Mouse (Mus musculus) right cerebral cortex, adult 18-20 months (tissue): Measurements from ENCODE around the gene Ube2h.

Experiments
- DNase-seq: peaks from one replicate; pipeline ENCODE4 v3.0.0; 2022; ENCODE audit warnings: mixed read lengths

Gene Ube2h

DNA sequence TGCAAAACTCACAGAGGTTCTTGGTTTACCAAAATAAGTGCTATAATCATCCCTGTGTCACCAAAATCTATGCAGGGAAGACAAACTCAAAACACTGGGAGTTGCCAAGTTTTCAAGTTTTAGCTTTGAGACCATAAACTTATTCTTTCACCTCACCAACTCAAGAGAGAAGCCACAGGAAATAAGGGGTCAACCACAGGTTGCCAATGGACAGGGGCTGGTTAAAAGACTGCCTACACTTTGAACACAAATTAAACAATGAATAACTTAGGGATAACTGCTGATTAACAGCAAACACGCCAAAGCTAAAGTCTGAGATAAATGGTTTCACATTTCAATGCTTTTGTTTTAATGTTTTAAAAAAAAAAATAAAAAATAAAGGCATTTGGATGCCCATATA is 5.2 kb downstream of the Ube2h start:
- DNase-seq, result no peak

DNA sequence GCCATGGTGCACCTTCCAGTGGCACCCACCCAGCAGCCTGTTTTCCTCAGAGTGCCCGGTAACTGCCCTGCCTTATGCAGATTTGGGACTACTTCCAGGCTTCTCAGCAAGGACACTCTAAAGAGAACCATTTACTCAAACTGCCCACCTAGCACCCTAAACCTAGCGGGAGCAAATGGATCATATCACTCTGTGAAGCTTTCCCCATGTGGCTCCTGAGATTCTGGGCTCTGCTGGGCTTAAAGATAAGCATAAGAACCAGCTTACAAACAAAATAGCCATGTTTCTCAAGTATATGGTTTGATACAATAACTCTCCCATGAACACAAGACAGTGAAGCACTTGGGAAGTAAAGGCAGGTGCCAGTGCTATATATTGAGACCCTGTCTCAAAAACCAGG is 11.8 kb downstream of the Ube2h start:
- DNase-seq, result no peak

DNA sequence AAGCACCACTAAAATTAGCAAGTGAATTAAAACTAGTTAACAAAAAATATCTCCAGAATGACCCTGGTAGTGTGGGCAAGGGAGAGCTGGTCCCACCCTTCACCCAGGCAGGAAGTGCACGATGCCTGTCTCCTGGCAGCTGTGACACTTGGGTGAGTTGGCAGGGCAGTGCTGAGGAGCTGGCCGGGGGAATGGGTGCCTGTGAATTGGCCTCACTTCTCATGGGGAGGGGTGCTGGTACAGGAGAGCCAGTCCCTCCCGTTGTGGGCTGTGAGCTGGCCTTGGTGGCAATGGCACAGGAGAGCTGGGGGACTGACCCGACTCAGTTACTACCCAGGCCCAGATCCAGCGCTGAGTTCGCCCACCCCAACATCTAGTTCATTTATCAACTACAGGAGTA is 16.4 kb downstream of the Ube2h start:
- DNase-seq, result no peak

DNA sequence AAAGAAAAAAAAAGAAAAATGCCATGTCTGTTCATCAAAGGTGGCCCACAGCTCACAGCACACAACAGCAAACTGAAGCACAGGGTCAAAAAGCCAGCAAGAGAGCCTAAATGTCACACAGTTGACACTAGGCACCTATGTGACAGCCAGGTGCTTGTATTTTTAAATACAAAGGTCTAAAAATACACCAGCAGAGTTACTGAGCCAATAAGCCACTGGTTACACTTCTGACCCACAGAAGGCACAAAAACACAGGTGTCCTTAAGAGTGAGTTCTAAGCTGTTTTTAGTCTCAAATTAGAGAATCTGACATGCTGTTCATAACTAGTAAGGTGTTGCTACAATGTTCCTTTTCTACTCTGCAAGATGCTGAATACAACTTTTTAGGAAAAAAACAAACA is 17.7 kb downstream of the Ube2h start:
- DNase-seq, result no peak

DNA sequence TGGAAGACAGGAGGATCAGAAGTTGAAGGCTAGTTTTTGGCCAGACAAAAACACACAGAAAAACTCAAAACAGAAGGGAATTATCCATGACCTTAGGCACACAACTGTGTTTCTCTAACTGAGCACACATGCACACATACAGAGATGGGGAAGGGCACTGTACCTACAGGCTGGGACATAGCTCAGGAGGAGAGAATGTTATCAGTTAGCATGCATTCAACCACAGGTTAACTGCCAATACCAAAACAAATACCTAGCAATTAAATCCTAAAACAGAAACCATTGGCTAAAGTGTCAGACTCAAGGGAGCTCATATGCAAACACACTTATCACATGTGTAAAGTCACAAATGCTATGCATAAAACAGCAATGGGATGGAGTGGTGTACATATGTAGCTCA is 20.2 kb downstream of the Ube2h start:
- DNase-seq, result no peak

DNA sequence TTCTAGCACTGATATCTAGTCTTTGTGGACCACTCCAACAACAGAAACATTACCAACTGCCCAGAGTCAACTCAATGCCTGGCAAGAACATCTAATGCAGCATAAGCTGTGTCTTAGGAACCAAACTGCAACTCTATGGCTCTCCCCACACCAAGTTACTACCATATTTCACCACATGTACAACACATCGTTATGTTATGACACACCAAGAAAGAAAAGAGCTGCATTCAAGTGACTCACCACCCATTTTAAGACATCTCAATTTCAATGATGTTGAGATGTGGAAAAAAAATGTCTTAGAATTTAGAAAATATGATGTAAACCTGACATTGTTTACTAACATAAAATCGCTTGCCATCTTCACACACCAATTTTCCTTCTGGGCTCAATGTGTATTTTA is 22.0 kb downstream of the Ube2h start:
- DNase-seq, result no peak

DNA sequence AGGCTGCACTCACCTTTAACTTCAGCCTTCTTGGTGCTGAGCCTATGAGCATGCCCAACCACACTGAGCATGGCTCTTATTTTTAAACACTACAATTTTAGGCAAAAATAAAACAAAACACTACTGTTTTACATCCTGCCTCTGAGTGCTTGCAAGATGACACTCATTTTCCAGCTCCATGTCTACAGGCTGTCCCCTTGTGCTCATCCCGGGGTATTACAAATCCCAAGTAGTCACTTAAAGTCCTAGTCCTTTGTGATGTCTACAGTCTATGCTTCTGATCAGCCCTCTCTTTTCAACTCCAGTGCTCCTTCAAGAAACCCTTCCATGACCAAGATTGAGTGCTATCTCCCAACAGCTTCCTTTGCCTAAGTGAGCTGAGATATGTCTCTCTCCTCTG is 26.0 kb downstream of the Ube2h start:
- no peak for DNase-seq

DNA sequence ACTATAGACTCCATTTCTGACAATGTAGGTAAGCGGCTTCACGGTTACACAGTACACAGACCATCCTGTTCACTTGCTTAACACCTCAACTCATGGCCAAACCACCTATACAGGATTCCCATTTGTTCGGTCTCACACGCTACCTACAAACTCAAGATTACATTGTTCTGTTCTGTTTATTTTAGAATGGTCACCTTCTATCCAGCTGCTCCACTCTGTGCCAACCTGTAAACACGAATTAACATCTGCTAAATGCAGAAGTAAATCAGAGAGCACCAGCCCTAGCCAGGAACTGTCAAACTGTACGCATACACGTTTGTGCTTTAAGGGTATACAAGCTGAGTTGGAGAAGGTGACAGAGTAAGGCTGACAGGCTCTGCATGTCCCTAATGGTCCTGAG is 27.5 kb downstream of the Ube2h start:
- DNase-seq, result no peak

DNA sequence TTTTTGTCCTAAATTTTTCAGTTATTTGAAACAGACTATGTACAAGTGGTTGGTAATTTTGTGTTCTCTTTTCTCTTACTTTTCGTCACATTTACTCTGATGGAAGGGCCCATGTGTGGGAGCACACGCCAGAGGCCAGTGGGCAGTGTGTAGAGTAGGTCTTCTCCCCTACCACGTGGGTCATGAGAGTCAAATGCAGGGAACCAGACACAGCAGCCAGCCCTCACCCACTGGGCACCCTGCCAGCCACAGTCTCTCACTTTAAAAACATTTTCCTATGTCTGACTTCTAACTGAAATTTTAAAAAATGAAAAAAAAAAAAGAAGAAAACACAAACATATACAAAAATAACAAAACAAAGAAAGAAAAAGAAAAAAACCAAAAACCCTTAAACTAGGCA is 28.0 kb downstream of the Ube2h start:
- no peak for DNase-seq

DNA sequence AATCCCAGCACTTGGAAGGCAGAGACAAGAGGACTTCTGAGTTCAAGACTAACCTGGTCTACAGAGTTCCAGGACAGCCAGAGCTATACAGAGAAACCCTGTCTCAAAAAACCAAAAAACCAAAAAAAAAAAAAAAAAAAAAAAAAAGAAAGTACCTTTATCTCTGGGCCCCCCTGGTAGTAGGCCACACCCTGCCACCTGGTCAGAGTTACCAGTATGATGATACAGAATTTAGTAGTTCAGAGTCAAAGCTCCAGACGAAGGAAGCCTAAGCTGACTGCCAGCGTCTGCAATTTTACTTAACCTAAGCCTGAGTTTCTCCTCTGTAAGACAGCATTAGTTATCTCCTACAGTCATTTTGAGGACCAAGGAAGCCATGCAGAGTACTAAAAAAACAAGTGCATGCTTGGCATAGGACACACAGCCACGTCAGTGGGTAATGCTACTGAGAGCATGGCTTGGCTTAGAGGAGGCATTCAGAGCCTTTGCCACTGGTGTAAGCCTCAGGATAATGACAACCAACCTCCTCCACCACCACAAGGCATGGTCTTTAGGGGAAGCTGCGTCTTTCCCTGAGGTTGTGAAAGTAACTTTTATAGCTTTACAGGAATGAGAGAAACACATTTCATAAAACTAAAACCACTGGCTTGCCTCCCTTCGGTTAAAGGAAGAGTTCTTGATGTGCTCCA is 29.0 kb downstream of the Ube2h start:
- no peak for DNase-seq

DNA sequence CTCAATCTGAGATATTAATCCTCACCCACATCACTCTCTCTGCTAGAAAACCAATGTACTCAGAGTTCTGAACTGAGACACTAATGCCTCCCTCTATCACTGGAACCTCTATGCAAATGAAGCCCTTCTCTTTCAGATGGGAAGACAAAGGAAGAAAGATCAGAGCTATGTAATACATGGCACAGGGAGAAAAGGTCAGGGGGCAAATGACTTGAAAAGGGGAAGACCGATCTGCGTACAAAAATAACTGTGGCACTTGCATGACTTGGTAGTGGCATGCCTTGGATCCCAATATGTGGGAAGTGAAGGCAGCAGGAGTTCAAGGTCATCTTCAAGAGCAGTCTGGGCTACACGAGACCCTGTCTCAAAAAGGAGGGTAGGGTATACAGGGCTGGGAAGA is 31.4 kb downstream of the Ube2h start:
- DNase-seq, result no peak

DNA sequence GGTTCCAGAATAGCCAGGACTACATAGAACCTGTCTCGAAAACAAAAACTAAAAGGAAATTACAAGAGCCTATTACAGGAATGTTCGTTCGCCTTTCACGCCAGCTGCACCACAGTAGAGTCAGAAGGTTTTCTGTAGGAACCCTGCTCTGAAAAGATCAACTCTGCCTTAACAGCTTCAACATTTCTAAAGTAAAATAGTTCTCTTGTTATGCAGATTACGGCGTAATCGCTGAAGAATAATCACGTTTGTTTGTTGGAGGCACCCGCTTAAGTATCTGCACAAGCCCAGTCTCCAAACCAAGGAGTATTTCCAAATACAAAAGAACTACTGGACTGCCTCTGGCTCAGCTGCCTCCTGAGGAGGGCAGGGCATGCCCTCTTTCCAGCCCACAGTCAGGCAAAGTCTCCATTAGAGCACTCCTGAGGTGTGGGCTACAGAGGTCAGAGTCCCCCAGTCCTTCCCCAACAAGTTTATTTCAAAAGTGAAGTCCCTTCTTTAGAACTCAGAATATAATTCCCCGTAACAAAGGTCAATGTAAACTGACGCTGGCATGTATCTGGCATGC is 31.9 kb downstream of the Ube2h start:
- DNase-seq, result no peak

DNA sequence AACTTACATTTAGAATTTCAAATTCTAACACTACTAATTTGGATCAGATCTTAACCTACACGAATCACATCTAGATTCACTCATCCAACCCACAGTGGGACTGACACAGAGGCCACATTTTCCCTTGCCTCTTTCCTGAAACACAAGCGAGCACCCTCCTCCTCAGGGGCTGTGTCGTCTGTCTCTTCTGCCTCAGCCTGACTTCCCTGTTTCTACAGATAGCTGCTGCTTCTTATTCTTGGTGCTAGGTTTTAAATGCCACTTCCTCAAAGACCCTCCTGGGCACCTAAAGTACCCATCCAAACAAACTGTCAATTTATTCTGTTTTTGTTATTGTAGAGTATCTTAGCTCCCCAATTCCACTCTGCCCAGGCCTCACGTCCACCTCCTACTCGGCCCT is 34.5 kb downstream of the Ube2h start:
- DNase-seq, result no peak

DNA sequence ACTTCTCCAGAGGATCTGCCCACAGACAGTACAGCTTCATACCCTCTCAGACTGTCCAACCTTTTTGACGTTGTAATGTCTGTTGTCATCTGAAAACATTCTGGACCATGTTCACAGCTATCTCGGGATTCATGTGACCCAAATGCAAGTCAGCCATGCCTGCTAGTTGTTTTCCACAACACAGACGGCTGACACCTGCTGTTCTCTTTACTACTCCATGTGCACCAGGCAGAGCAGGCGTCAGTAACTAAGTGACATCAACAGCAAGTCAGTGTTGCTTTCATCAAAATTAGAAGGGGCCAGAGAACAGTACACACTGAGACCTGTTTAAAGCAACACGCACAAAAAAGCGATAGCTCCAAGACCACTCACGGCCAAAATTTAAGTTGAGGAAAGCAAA is 36.9 kb downstream of the Ube2h start:
- DNase-seq, result no peak

DNA sequence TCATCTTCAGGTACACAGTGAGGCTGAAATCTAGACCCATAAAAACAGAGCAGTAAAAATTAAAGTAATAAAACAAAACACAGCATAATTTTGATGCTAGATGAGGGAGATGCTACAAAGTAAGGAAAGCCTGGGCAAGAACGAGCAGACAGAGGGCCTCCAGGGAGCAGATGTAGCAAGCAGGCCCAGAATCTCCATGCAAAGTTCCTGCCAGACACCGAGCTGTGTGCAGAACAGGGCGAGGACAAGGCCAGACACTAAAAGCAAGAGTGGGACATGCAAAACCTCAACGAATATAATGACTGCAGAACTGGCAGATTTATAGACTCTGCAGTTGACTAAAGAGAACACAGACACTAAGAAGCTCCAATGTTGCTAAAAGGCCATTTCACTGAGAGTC is 38.9 kb downstream of the Ube2h start:
- no peak for DNase-seq

DNA sequence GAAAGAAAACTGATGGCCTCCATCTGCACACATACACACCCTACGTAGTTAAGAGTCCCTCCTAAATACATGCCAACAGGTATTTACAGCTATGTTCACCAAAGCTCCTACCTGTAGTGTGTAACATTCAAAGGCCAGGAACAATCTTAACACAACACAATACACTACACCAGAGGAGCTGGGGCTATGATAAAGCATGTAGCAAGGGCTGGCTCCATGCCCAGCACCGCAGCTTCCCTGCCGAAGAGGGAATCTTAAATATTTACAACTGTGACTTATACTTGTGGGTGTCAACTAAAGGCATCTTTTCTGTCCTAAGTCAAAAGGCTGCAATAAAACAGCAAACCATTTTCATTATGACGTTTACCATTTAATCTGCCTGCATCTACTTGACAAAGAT is 41.3 kb downstream of the Ube2h start:
- no peak for DNase-seq

DNA sequence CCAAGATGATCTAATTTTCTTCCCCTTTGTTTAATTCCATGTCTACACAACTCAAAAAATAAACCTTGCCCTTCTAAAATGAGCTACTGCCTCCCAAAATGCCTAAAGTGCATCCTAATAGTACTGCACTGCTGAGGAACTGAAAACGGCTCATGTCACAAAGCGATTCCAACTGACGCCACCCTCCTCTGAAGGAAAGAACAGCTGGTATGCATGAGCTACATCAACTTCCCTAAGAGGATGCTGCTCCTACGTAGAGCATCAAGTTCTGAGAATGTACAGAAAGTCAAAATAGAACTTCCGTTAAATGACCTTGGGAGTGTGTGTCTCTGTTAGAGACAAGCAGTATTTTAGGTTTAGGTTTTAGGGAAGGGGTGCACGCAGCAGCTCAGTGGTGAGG is 45.1 kb downstream of the Ube2h start:
- no peak for DNase-seq

DNA sequence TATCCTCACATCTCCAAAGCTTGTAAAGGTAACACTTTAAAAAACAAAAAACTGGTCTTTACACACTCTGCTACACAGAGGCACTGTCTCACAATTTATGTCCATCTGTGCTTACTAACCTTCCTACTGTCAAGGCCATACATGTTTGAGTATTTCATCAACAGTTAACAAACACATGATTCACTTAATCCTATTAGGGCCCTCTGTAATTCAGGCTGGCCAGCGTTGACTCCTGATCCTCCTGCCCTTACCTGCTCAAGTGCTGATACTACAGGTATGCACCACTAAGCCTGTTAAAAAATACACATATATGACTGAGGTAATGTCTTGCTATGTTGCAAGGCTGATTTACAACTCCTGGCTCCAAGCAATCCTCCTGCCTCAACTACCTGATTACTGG is 46.4 kb downstream of the Ube2h start:
- DNase-seq, result no peak

DNA sequence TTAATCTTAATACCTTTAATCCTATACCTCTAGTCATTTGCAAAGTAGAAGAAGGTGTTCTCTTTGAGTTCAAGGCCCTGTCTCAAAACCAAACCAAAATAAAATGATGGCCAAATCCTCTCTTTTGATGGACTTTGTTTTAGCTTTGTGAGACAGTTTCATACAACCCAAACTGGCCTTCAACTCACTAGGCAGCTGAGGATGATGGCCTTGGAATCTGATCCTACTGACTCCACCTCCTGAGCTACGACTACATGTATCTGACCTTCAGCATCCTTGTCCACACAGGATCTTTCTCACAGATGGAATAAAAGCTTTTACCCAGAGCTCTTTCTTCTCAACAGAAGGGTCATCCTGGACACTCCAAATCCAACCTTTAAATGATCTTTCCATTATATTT is 48.5 kb downstream of the Ube2h start:
- no peak for DNase-seq

DNA sequence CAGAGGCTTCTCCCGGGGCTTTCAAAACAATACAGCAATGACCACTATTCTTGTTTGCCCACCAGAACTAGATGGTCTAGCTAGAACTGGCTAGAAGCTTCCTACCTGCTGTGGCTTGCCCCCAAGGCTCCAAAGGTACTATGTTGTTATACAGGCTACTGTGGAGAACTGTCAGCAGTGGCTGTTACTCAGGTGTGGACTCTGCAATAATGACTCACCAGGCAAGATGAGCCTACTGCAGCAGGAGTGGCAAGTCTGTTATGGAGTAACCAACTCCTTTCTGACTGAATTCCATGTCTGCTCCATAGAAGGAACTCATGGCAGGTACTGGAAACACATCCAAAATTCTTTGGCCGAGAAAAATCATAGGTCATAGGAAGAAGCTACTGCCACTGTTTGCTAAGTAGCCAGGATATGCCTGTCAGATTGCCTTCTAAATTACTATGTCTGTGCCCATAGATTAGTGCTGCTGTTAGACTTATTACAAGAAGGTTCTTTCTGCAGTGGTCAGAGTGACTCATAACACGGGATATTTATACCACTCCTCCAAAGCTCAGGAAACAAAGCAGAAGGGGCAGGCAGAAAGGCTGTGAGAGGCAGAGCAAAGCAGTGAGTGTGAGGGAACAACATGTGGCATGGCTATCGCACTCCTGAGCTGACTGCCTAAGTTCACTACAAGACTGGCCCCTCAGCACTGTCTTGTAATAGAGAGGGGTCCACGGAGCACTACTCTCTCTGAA is 51.9 kb downstream of the Ube2h start:
- no peak for DNase-seq

DNA sequence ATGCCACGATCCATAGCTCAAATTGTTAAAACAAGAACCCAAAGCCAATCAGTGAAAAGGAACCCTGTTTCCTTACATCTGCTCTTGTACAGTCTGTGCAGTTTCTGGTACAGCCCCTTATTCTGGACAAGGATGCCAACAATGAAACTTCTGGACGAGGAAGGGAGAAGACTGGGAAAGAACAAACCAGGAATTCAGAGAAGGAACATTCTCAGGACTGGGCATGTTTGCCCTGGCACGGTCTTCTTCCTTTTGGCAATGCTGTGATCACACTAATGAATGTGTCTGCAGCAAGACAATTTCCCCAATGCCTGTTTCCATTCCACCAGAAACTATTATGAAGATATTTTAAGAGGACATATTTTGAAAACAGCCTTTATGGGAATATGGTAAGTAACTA is 55.6 kb downstream of the Ube2h start:
- DNase-seq, result no peak

DNA sequence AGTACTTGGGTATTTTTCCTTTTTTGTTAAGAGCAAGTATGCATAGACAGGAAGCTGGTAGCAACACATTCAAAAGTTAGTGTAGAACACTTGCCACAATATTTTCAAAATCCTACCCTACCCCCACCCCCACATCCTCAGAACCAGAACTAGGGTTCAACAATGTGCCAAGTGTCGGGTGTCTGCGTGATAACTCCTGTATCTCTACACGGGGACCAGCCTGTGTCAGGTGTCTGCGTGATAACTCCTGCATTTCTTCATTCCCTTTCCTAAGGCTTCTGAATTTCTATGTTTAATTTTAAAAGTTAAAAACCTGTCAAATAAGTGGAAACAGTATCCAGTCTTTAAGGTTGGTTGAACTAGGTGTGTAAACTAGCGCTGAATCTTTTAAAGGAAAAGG is 58.4 kb downstream of the Ube2h start:
- no peak for DNase-seq

DNA sequence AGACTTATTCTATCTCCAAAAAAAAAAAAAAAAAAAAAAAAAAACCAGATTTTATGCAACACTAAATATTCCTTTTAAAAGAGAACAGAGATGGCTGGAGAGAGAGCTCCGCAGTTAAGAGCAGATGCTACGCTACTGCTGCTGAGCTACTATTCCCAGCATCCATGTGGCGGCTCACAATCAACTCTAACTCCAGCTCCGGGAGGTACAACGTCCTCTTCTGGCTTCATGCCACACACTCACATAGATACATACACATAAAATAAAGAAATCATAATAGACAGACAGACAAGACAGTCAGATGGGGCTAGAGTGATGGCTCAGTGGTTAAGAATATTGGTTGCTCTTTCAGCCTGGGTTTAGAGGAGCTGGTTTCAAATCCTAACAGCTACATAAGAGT is 58.9 kb downstream of the Ube2h start:
- DNase-seq, result no peak

DNA sequence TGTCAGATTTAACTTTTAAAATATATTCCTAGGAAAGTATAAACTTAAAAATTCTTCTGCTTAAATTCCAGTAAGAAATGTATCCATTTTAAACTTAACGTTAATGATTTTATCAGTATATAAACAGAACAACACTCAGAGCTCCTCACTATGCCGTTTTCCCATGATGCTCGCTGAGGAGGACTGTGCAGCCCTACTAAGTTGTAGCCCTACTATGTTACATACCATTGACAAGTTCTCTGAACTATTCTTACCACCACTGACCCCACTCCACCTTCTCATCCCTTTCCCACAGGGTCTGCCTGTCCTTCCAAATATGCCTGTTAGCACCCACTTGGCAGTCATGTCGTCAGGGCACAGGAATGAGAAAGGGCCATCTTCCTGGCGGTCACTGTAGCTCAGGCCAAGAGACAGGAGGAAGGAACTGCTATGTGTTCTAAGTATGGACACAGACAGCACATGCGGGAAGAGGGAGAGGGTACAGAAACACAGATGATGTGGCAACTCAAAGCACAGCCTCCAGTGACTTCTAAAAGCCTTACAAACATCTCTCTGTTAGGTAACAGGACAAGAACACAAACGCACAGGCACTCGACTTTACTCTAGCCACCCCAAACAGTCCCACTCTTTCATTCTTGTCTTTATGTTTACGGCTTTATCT is 60.9 kb downstream of the Ube2h start:
- no peak for DNase-seq
